Mouse (Mus musculus): ENCODE measurements around the gene Map1s. TPM values are rescaled to one million over a fixed set of nuclear protein-coding genes. Genes with fewer than 3 reads are reported as not detected.

Map1s gene
- polyA plus RNA-seq, 2 experiments from 2014 or later = 13.8 to 17.2 TPM

- ATAC-seq = no peak
Measured at GRCm38 (mm10) chr8:70899226-70899625, 6.5 kb upstream of the Map1s start.

GRCm38 (mm10) chr8:70900872-70901387 is 4.8 kb upstream of the Map1s start:
- no peak for ATAC-seq

- ATAC-seq = no peak
Measured at GRCm38 (mm10) chr8:70902211-70902610, 3.5 kb upstream of the Map1s start.

GRCm38 (mm10) chr8:70903112-70903511 is 2.6 kb upstream of the Map1s start:
- no peak for ATAC-seq

GRCm38 (mm10) chr8:70903582-70903981 is 2.1 kb upstream of the Map1s start:
- no peak for ATAC-seq

GRCm38 (mm10) chr8:70904532-70904931 is 1.2 kb upstream of the Map1s start:
- ATAC-seq = no peak

GRCm38 (mm10) chr8:70905463-70905830 is 285 bp upstream of the Map1s start:
- no peak for ATAC-seq

GRCm38 (mm10) chr8:70907518-70907917 is 1.8 kb downstream of the Map1s start:
- ATAC-seq = no peak

GRCm38 (mm10) chr8:70911596-70911995 is 5.9 kb downstream of the Map1s start:
- ATAC-seq = no peak

GRCm38 (mm10) chr8:70912955-70913354 is 7.2 kb downstream of the Map1s start:
- ATAC-seq = no peak

GRCm38 (mm10) chr8:70913523-70913922 is 7.8 kb downstream of the Map1s start:
- no peak for ATAC-seq

- ATAC-seq = no peak
Measured at GRCm38 (mm10) chr8:70914704-70915103, 9.0 kb downstream of the Map1s start.

GRCm38 (mm10) chr8:70920049-70920922 is 14.6 kb downstream of the Map1s start:
- no peak for ATAC-seq

GRCm38 (mm10) chr8:70924151-70924550 is 18.4 kb downstream of the Map1s start:
- no peak for ATAC-seq

GRCm38 (mm10) chr8:70925754-70926153 is 20.0 kb downstream of the Map1s start:
- ATAC-seq = no peak

- no peak for ATAC-seq
Measured at GRCm38 (mm10) chr8:70926396-70926795, 20.7 kb downstream of the Map1s start.

- no peak for ATAC-seq
Measured at GRCm38 (mm10) chr8:70928096-70928495, 22.4 kb downstream of the Map1s start.

- no peak for ATAC-seq
Measured at GRCm38 (mm10) chr8:70928778-70929322, 23.1 kb downstream of the Map1s start.

- ATAC-seq = no peak
Measured at GRCm38 (mm10) chr8:70931731-70932130, 26.0 kb downstream of the Map1s start.

- ATAC-seq = no peak
Measured at GRCm38 (mm10) chr8:70933036-70933435, 27.3 kb downstream of the Map1s start.

GRCm38 (mm10) chr8:70934786-70935185 is 29.1 kb downstream of the Map1s start:
- ATAC-seq = no peak

GRCm38 (mm10) chr8:70937200-70937599 is 31.5 kb downstream of the Map1s start:
- no peak for ATAC-seq

- no peak for ATAC-seq
Measured at GRCm38 (mm10) chr8:70941478-70941877, 35.7 kb downstream of the Map1s start.

- no peak for ATAC-seq
Measured at GRCm38 (mm10) chr8:70943187-70943586, 37.5 kb downstream of the Map1s start.
